Mouse (Mus musculus): ENCODE data around the gene 2310057J18Rik. TPM values are rescaled to one million over a fixed set of nuclear protein-coding genes. Genes with fewer than 3 reads are reported as not detected.
"Not testable (repeated sequence)": the region's sequence is repeated elsewhere in the genome, so short reads cannot be mapped to it uniquely, and the experiment has no call there.

Gene 2310057J18Rik
- total RNA-seq (2014; rRNA removed) (0.34 TPM in 1 of 2 replicates, not detected in the other), polyA plus RNA-seq (2012; rRNA removed) (not detected in 2 replicates)

DNA sequence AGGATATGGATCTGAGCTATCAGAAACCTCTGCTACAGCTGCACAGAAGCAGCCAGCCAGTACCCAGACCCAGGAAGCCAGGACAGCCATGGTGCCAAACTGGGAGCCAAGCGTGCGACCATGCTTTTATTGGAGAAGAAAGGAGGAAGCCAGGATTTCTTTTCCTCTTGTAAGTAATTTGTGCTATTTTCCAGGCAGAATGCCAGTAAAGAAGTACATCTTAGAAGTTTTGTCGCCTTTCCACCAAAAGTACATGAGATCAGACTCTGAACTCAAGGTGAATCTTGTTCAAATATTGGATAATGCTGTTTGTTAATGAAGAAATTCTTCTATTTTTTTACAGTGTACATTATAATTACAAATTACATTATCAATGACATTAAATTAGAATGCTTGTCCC lies at the start of gene 2310057J18Rik:
Gene 2310057J18Rik (minus strand): TSS at position 101 of the 400 bp plus-strand sequence.
- Histone ChIP-seq H3K79me2 (ENCODE audit: control insufficient read depth, insufficient read depth, low read length) (no peaks in the 10 kb centered on the region), H3K9ac (ENCODE audit: low read depth, low read length) (no peak within 1 kb of the TSS), H3K4me3 (ENCODE audit: insufficient read depth, low read depth, low read length) (no peak within 1 kb of the TSS), H3K27ac (replicated peaks; ENCODE audit: insufficient read depth, low read depth, low read length) (no peak within 1 kb of the TSS), H3K27me3 (ENCODE audit: control insufficient read depth, insufficient read depth, low read length) (no peaks in the 10 kb centered on the region), H3K36me3 (ENCODE audit: control insufficient read depth, insufficient read depth, low read length) (no peaks in the 10 kb centered on the region), H3K4me1 (ENCODE audit: control insufficient read depth, insufficient read depth, low read length) (no peaks in the 10 kb centered on the region)
- WGBS: 81% methylated on average over 3 of the region's 3 CpGs
- TF ChIP-seq POLR2A (IDR thresholded peaks at IDR 0.05; ENCODE audit: extremely low read depth, insufficient read depth, low read length) (no peak), CTCF (IDR thresholded peaks at IDR 0.05; ENCODE audit: low read depth, low read length) (no peak)
- DNase-seq (ENCODE audit: extremely low read depth, low read depth, low spot score): no peak

- H3K36me3 ChIP-seq (ENCODE audit: control insufficient read depth, insufficient read depth, low read length); DNase-seq (ENCODE audit: extremely low read depth, low read depth, low spot score); H3K4me3 ChIP-seq (ENCODE audit: insufficient read depth, low read depth, low read length); H3K79me2 ChIP-seq (ENCODE audit: control insufficient read depth, insufficient read depth, low read length); H3K27ac ChIP-seq (replicated peaks; ENCODE audit: insufficient read depth, low read depth, low read length); H3K9ac ChIP-seq (ENCODE audit: low read depth, low read length); H3K27me3 ChIP-seq (ENCODE audit: control insufficient read depth, insufficient read depth, low read length); H3K4me1 ChIP-seq (ENCODE audit: control insufficient read depth, insufficient read depth, low read length): not testable (repeated sequence)
- 75% methylated on average over 14 of the region's 20 CpGs for WGBS
These were observed 43.9 kb upstream of the 2310057J18Rik start for GRCm38 (mm10) chr10:29029960-29030359.

GRCm38 (mm10) chr10:29019496-29020270 lies 33.6 kb upstream of the 2310057J18Rik start:
- peak; percentile 33 for DNase-seq (ENCODE audit: extremely low read depth, low read depth, low spot score)
- Histone ChIP-seq H3K27ac (replicated peaks; ENCODE audit: insufficient read depth, low read depth, low read length) (no peak overlapping the region), H3K9ac (ENCODE audit: low read depth, low read length) (no peak overlapping the region), H3K4me3 (ENCODE audit: insufficient read depth, low read depth, low read length) (no peak overlapping the region), H3K36me3 (ENCODE audit: control insufficient read depth, insufficient read depth, low read length) (no peaks in the 10 kb centered on the region), H3K79me2 (ENCODE audit: control insufficient read depth, insufficient read depth, low read length) (no peaks in the 10 kb centered on the region), H3K4me1 (ENCODE audit: control insufficient read depth, insufficient read depth, low read length) (no peaks in the 10 kb centered on the region; the same call in 1 of the 2 replicates), H3K27me3 (ENCODE audit: control insufficient read depth, insufficient read depth, low read length) (no peaks in the 10 kb centered on the region)
- TF ChIP-seq POLR2A (IDR thresholded peaks at IDR 0.05; ENCODE audit: extremely low read depth, insufficient read depth, low read length) (no peak), CTCF (IDR thresholded peaks at IDR 0.05; ENCODE audit: low read depth, low read length) (no peak)
- 76% methylated on average over 7 of the region's 7 CpGs for WGBS

DNA sequence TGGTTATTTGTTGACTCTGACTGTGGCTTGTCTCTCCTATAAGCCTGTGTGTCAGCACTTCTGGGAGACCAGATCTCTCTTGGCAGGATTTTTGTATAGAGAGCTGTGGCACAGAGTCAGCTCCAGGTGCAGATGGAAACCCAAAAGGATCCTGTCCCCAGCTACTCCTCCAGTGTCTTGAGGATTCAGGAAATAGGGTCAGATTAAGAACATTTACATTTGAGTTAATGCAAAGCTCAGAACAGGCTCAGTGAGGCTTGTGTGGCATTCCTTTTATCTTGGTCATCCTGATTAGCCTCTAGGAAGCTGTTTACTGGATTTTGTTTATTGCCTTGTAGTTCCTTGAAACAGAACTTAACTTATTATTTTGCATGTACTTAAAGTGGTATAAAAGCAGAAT lies 11.7 kb upstream of the 2310057J18Rik start:
- Histone ChIP-seq H3K27me3 (ENCODE audit: control insufficient read depth, insufficient read depth, low read length) (no peaks in the 10 kb centered on the region), H3K79me2 (ENCODE audit: control insufficient read depth, insufficient read depth, low read length) (no peaks in the 10 kb centered on the region), H3K36me3 (ENCODE audit: control insufficient read depth, insufficient read depth, low read length) (no peaks in the 10 kb centered on the region), H3K27ac (replicated peaks; ENCODE audit: insufficient read depth, low read depth, low read length) (no peak overlapping the region), H3K4me1 (ENCODE audit: control insufficient read depth, insufficient read depth, low read length) (no peaks in the 10 kb centered on the region), H3K4me3 (ENCODE audit: insufficient read depth, low read depth, low read length) (no peak overlapping the region), H3K9ac (ENCODE audit: low read depth, low read length) (no peak overlapping the region)
- TF ChIP-seq POLR2A (IDR thresholded peaks at IDR 0.05; ENCODE audit: extremely low read depth, insufficient read depth, low read length) (no peak), CTCF (IDR thresholded peaks at IDR 0.05; ENCODE audit: low read depth, low read length) (no peak)
- DNase-seq (ENCODE audit: extremely low read depth, low read depth, low spot score): no peak

GRCm38 (mm10) chr10:28988990-28989389 lies 2.9 kb upstream of the 2310057J18Rik start:
- Histone ChIP-seq H3K27ac (replicated peaks; ENCODE audit: insufficient read depth, low read depth, low read length) (no peak overlapping the region), H3K27me3 (ENCODE audit: control insufficient read depth, insufficient read depth, low read length) (no peaks in the 10 kb centered on the region), H3K79me2 (ENCODE audit: control insufficient read depth, insufficient read depth, low read length) (no peaks in the 10 kb centered on the region), H3K4me3 (ENCODE audit: insufficient read depth, low read depth, low read length) (no peak overlapping the region), H3K9ac (ENCODE audit: low read depth, low read length) (no peak overlapping the region), H3K36me3 (ENCODE audit: control insufficient read depth, insufficient read depth, low read length) (no peaks in the 10 kb centered on the region), H3K4me1 (ENCODE audit: control insufficient read depth, insufficient read depth, low read length) (no peaks in the 10 kb centered on the region)
- whole genome bisulfite sequencing: 70% methylated on average over 2 of the region's 2 CpGs
- DNase-seq (ENCODE audit: extremely low read depth, low read depth, low spot score): no peak
- TF ChIP-seq POLR2A (IDR thresholded peaks at IDR 0.05; ENCODE audit: extremely low read depth, insufficient read depth, low read length) (no peak), CTCF (IDR thresholded peaks at IDR 0.05; ENCODE audit: low read depth, low read length) (no peak)

DNA sequence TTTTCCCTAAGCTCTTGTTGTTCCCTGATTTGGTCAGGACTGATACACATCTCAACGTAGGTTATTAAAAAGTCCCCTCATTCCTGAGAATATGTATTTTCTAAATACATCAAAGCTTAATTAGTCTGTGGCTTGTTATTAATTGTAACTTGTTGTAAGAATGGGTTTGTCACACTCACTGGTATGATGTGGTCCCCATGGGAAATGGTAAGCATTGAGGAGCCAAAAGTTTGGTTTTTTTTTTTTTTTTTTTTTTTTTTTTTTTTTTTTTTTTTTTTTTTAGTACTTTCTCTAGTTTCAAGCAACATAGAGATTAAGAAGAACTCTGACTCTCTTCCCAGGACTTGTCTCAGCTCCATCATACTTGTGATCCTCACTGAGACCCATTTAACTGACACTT lies 17.9 kb downstream of the 2310057J18Rik start:
- Histone ChIP-seq H3K36me3 (ENCODE audit: control insufficient read depth, insufficient read depth, low read length) (no peaks in the 10 kb centered on the region), H3K79me2 (ENCODE audit: control insufficient read depth, insufficient read depth, low read length) (no peaks in the 10 kb centered on the region), H3K27ac (replicated peaks; ENCODE audit: insufficient read depth, low read depth, low read length) (no peak overlapping the region), H3K9ac (ENCODE audit: low read depth, low read length) (no peak overlapping the region), H3K4me3 (ENCODE audit: insufficient read depth, low read depth, low read length) (no peak overlapping the region), H3K4me1 (ENCODE audit: control insufficient read depth, insufficient read depth, low read length) (no peaks in the 10 kb centered on the region), H3K27me3 (ENCODE audit: control insufficient read depth, insufficient read depth, low read length) (no peaks in the 10 kb centered on the region)
- WGBS: 77% methylated on average over 1 of the region's 1 CpGs
- DNase-seq (ENCODE audit: extremely low read depth, low read depth, low spot score): no peak
- TF ChIP-seq CTCF (IDR thresholded peaks at IDR 0.05; ENCODE audit: low read depth, low read length) (no peak), POLR2A (IDR thresholded peaks at IDR 0.05; ENCODE audit: extremely low read depth, insufficient read depth, low read length) (no peak)

All from liver, adult 2 months (tissue).